Mouse (Mus musculus) megakaryocyte progenitor cell, adult 5-6 weeks (primary cell): ENCODE results near the gene H2-K1. TPM values are rescaled to one million over a fixed set of nuclear protein-coding genes. Genes with fewer than 3 reads are reported as not detected.
"Not testable (repeated sequence)": the region's sequence is repeated elsewhere in the genome, so short reads cannot be mapped to it uniquely, and the experiment has no call there.

Source experiments
- ATAC-seq: replicated peaks from 2 replicates; pipeline ENCODE4 v1.8.0; 2016; ENCODE audit warnings: mild to moderate bottlenecking, moderate TSS enrichment, inconsistent platforms; ENCODE audit not compliant: poor library complexity
- total RNA-seq, 2 experiments: library from RNA; stranded (forward) in 1 of 2; stranded (reverse) in 1 of 2; fragments of 157-497, 149-512 nt in 1 of 2; fragments of 200-1000 nt in 1 of 2; gene quantifications; 2 replicates each; pipeline versions ENCODE4 v1.2.3 to v1.2.4; 2015 to 2017

The H2-K1 gene
- total RNA-seq, 2 experiments from 2014 or later: 748 to 1,011 TPM

DNA sequence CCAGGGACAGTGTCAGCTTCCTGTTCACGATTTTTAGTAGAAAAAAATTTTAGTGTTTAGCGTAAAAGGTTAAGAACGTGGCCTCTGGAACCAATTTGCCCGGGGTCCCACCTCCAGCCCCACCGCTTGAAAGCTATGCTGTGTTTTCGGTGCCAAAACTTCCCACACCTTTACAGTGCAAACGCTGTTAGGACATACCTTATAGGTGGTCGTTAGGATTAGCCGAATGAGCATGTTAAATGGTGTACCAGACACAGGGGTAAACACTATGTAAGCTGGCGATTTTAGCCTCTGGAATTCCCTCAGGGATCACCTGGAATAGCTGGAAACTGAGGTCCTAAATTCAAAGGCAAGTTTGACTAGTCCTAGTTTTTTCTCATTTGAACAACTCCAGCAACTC lies 43.8 kb downstream of the H2-K1 start:
- ATAC-seq: no peak

DNA sequence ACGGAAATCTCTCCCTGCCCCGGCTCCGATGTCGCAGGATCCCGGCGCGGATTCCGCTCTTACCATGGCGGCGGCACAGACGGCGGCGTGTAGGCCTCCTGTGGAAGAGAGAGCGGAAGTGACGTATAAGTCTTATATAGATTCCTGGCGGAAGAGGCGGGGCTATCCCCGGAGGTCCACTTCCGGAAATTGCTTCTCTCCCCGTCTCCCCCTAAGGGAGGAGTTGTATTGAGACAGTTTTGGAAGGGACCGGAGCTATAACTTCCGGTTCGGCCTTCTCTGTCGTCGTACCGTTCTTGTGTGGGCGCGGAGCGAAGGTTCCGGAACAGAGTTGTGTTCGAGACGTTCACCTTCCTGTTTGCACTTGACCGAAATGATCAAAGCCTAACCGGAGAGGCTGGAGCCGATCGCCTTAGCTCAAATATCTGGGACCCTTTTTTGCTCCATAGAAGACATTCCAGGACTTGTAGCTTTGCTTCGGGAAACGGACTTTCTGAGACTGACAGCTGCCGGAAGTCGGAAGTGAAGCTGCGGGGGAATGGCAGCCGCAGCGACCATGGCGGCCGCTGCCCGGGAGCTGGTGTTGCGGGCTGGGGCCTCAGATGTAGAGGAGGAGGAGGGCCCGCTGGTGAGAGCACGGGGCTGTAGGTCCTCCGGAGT lies 44.5 kb downstream of the H2-K1 start, which contains the start of the genes Vps52 and Rps18:
Gene Vps52, plus strand, starts transcription at position 258 of the 660 bp plus-strand sequence.
Gene Rps18, minus strand, starts transcription at position 447 of the 660 bp plus-strand sequence.
- peak; percentile 68 for ATAC-seq

DNA sequence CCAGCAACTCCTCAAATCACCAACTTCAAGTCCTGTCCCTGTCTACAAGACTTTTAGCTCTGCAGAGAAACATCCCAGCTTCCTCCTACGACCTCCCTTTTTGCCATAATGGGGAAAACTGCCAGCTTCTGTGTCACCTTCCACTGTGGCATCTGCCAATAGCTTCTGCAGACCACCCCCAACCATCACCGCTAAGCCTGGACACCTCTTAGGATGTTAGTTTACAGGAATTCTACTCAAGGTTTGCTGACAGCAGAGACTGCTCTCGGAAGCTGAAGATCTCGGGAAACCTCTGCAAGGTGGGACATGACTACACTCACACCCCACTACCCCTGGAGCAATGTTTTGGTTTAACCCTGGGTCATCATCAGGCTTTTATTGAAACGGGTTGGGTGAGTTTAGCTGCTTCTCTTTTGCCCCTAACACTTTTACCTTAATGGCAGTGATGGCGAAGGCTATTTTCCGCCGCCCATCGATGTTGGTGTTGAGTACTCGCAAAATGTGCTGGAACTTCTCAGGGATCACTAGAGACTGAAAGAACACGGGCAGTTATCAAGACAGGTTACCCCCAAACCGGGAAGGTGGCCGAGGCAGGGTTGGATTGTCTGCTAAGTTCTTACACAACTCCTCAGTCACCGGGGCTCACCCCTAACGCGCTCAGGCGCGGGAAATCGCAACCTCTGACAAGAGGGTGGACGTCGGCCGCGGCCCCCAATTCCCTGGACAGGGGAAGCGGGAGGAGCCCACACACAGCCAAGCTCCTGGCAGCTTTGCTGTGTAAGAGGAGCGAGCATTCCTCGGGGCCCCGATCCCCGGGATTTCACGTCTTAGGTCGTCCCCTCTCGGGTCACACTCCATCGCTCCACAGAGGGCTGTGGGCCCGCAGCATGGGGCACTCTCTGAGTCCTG lies 45.2 kb downstream of the H2-K1 start:
- peak; percentile 0; the same call in 1 of the 2 replicates for ATAC-seq

DNA sequence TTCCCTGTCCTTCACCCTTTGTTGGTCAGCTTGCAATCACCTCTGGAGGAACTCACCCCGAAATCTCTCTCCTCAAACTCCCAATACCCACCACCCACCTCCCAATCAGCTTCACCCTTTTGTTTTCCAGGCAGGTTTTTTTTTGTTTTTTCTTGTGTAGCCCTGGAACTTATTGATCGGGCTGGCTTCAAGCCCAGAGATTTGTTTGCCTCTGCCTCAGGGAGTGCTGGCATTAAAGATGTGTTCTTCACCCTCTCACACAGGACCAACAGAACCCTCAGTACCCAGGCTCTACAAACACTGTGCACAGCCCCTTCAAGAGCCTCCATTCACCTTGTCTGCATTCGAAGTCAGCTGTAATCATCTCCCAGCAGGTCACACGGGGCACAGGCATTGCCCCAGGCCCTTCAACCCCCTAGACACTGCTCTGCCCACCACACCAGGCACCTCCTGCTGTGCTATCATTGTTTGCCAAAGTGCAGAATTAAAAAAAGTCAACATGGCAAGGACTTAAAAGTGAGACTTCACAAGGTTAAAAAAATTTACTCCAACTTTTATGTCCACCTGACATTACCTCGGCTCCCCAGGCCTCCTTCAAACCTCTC lies 46.1 kb downstream of the H2-K1 start:
- ATAC-seq: no peak

DNA sequence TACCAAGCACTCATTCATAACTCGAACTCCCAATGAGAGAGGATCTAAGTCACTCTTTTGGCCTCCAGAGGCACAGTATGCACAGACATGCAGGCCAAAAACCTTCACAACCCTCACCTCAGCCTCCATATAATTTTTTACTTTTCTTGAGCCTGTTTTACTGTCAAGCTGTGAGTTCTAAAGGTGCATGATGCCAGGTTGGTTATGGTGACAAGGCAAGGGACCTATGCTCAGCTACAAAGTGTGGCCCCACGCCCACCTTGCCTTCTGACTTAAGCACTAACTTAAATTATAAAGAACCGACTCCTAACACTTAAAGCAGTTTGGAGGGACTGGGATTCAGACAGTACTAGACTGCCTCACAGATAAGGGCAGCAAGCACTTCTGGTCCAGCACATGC lies 46.8 kb downstream of the H2-K1 start:
- ATAC-seq: no peak

DNA sequence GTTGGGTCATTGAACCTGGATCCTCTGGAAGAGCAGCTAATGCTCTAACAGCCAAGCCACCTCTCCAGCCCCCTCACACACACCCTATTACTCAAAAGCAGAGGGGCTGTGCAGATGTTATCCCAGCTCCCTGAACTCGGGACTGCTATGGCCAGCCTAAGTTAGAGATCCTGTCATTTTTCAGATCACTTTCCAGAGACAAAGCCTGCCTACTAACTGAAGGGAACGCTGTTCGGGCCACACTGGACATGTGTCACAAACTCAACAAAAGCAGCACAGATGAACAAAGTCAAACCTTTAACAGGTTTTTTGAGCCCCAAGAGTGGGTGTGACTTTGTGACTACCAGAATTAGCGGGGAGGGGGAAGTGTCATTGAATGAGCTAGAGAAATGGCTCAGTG lies 47.3 kb downstream of the H2-K1 start:
- ATAC-seq: no peak

DNA sequence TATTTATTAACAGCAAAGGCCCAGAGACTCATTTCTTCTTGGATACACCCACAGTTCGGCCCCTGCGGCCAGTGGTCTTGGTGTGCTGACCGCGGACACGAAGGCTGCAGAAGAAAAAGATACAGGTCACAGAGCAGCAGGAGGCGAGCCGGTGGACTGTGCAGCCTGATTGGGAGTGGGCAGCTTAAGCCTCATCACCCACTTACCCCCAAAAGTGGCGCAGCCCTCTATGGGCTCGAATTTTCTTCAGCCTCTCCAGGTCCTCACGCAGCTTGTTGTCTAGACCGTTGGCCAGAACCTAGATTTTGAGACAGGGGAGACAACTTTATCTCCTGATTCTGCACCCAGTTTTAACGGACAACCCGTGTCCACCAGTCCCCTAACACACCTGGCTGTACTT lies 48.1 kb downstream of the H2-K1 start:
- ATAC-seq: not testable (repeated sequence)

DNA sequence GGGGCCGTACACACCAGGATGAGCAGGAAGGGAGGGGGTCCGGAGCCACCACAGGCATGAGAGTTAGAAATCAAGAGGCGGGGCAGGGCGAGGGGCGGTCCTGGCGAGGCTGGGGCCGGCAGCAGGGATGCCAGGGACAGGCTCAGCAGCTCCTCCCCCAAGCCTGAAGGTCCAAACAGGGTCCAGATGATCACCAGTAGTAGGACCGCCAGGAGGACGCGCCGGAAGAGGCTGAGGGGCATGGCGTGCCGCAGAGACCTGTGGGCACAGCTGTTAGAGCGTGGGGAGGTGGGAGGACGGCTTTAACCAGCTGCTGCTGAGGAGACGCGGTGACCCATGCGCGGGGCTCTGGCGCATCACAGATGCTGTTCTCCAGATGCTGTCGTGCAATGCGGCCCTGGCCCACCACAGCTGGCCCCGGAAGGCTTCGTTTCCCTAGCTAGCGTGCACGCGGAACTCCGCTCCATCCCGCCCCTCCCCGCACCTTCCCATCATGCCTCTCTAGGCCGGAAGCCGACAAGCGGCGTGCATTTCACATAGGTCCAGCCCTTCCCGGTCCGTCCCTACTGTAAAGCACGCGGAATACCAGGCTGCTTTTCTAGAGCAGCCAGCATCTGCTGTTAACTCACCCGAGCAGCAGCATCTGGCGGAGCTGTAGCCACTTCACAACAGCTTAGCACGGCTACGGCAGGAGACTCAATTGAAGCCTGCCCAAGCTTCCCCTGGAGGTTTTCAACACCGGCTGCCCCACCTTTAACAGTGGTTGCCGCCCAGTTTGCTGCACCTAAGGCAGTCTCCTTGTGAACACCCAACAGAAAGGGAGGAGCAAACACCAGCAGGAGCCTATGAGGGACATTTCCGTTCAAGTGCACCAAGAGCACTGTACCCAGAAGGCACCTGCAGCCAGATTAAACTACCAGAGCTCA lies 48.9 kb downstream of the H2-K1 start, which contains the start of gene B3galt4:
Gene B3galt4, minus strand, starts transcription at position 468 of the 926 bp plus-strand sequence.
- peak; percentile 52 for ATAC-seq

DNA sequence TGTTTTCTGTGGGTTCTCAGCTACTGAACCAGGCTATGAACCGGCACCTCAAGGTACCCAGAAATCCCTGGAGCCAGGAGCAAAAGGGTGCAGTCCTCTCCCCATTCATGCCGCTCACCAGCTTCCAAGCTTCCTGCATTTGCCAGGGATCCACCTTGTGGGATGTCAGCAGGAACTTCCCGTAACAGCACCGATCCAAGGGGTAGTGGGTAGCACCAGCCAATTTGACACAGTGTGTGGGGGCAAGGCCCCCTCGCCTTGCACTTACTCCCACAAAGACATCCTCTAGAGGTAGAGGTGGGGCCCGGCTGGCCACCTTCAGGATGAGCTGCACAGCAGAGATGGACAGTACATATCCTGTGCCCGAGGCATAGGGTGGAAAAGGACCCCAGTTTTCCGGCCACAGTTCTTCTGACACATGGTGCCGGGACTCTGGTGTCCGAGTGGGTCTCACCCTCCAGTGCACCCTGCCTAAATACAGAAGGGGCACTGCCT lies 50.0 kb downstream of the H2-K1 start:
- ATAC-seq: no peak

DNA sequence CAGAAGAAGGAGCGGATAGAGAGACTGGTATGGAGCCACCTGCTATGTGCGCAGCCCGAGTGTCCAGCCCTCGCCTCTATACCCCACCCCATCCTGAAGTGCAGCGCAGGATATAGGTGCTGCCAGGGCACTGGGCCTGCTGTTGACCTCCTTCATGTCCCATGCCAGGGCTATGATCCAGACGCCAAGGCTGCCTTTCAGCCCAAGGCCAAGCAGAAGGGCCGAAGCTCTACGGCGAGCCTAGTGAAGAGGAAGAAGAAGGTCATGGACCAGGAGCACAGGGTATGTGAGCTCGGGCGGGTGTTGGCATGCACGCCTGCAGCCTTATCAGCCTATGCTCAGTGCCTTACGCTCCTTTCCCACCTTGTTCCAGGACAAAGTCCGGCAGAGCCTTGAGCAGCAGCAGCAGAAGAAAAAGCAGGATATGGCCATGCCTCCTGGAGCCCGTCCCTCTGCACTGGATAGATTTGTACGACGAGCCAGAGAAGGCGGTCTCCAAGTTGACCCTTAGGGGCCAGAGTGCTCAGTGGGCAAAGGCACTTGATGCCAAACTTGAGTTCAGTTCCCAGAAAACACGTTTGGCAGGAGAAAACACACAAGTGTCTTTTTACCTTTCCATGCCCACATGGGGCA lies 51.1 kb downstream of the H2-K1 start:
- no peak for ATAC-seq

DNA sequence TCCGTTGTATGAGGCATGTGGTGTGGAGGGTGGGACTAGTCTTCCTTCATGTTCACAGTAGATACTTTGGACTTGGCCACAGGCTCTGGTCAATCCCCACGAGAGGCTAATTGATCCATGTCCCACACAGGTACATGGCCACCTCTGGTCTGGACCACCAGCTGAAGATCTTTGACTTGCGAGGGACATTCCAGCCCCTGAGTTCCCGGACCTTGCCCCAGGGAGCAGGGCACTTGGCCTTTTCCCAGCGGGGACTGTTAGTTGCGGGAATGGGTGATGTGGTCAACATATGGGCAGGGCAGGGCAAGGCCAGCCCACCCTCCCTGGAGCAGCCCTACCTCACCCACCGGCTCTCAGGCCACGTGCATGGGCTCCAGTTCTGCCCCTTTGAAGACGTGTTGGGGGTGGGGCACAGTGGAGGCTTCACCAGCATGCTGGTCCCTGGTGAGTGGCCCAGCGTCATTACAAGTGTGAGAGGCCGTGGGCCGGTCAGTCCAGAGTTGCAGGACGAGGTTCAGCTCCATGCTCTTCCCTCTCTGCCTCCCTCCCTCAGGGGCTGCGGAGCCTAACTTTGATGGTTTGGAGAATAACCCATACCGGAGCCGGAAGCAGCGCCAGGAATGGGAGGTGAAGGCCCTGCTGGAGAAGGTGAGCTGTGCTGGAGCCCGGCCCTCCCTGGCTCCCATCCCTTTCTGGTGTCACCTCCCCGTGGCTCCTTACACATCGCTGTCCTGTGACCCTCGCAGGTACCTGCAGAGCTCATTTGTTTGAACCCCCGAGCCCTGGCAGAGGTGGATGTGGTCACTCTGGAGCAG lies 51.9 kb downstream of the H2-K1 start:
- no peak for ATAC-seq

DNA sequence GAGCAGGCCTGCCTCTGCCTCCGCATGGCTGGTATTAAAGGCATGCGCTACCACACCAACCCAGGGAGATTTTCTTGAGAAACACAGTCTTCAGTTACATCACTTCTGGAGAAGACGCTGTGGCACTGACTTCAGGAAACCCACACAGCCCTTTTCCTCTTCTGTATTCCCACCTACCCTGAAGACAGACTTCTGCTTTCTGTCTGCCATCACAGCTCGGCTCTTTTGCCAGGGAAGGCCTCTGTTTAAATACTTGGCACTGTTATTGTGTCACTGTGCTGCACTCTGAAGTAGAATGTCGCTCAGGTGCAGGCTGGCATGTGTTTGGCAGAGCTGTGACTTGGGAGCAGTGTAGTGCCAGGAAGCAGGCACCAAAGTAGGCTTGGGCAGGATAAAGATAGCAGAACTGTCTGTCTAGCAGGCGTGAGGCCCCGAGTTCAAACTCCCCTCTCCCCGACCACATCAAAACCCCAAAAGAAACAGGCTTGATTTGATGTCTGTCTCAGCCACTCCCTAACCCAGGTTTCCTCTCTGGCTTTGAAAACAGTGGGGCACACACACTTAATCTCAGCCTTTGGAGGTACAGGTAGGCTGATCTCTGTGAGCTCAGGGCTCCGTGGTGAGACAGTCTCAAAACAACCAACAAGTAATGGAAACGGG lies 52.6 kb downstream of the H2-K1 start:
- ATAC-seq: peak; percentile 32

Other genes starting within 250 kb of the H2-K1 start
Only the 30 nearest of the 33 such genes appear.
- gene Kank3, start 189.8 kb downstream of the H2-K1 start, total RNA-seq (2015): 9.6 and 12.7 TPM in 2 replicates
- gene Kank3, start 189.8 kb downstream of the H2-K1 start, total RNA-seq (2017): 5.7 and 9.7 TPM in 2 replicates
- gene Rps28, start 175.8 kb downstream of the H2-K1 start, total RNA-seq (2015): 1,132 and 1,209 TPM in 2 replicates
- gene Rps28, start 175.8 kb downstream of the H2-K1 start, total RNA-seq (2017): 2,303 and 3,173 TPM in 2 replicates
- gene Ndufa7, start 175.8 kb downstream of the H2-K1 start, total RNA-seq (2015): 161 and 174 TPM in 2 replicates
- 122 and 151 TPM in 2 replicates for gene Ndufa7, start 175.8 kb downstream of the H2-K1 start, total RNA-seq (2017)
- 31.3 and 37.7 TPM in 2 replicates for gene Cd320, start 157.3 kb downstream of the H2-K1 start, total RNA-seq (2015)
- 18.8 and 31.9 TPM in 2 replicates for gene Cd320, start 157.3 kb downstream of the H2-K1 start, total RNA-seq (2017)
- gene Gm7029, start 126.5 kb downstream of the H2-K1 start, total RNA-seq (2015): 2.2 TPM in 1 of 2 replicates, not detected in the other
- not detected in 2 replicates for gene Gm7029, start 126.5 kb downstream of the H2-K1 start, total RNA-seq (2017)
- gene Kifc1, start 109.7 kb downstream of the H2-K1 start, total RNA-seq (2015): 6.6 and 10.8 TPM in 2 replicates
- 28.6 and 30.3 TPM in 2 replicates for gene Kifc1, start 109.7 kb downstream of the H2-K1 start, total RNA-seq (2017)
- 0.17 and 0.37 TPM in 2 replicates for gene Platr17, start 95.2 kb downstream of the H2-K1 start, total RNA-seq (2015)
- gene Platr17, start 95.2 kb downstream of the H2-K1 start, total RNA-seq (2017): 0.29 and 1.4 TPM in 2 replicates
- 35.7 and 44.5 TPM in 2 replicates for gene Daxx, start 90.9 kb downstream of the H2-K1 start, total RNA-seq (2015)
- gene Daxx, start 90.9 kb downstream of the H2-K1 start, total RNA-seq (2017): 28.7 and 32.1 TPM in 2 replicates
- gene Tapbp, start 84.4 kb downstream of the H2-K1 start, total RNA-seq (2015): 51.0 and 56.8 TPM in 2 replicates
- 47.6 and 48.0 TPM in 2 replicates for gene Tapbp, start 84.4 kb downstream of the H2-K1 start, total RNA-seq (2017)
- 10.0 and 11.5 TPM in 2 replicates for gene Zbtb22, start 84.4 kb downstream of the H2-K1 start, total RNA-seq (2015)
- 13.3 and 19.2 TPM in 2 replicates for gene Zbtb22, start 84.4 kb downstream of the H2-K1 start, total RNA-seq (2017)
- 20.3 and 22.7 TPM in 2 replicates for gene Rgl2, start 70.8 kb downstream of the H2-K1 start, total RNA-seq (2015)
- 37.9 and 47.9 TPM in 2 replicates for gene Rgl2, start 70.8 kb downstream of the H2-K1 start, total RNA-seq (2017)
- 124 and 132 TPM in 2 replicates for gene Pfdn6, start 60.0 kb downstream of the H2-K1 start, total RNA-seq (2015)
- gene Pfdn6, start 60.0 kb downstream of the H2-K1 start, total RNA-seq (2017): 144 and 218 TPM in 2 replicates
- 43.7 and 53.1 TPM in 2 replicates for gene Wdr46, start 59.7 kb downstream of the H2-K1 start, total RNA-seq (2015)
- 64.4 and 65.4 TPM in 2 replicates for gene Wdr46, start 59.7 kb downstream of the H2-K1 start, total RNA-seq (2017)
- gene B3galt4, start 48.9 kb downstream of the H2-K1 start, total RNA-seq (2015): 1.1 and 2.7 TPM in 2 replicates
- gene B3galt4, start 48.9 kb downstream of the H2-K1 start, total RNA-seq (2017): 5.8 and 7.6 TPM in 2 replicates
- gene Vps52, start 44.5 kb downstream of the H2-K1 start, total RNA-seq (2015): 16.6 and 19.1 TPM in 2 replicates
- 13.7 and 15.7 TPM in 2 replicates for gene Vps52, start 44.5 kb downstream of the H2-K1 start, total RNA-seq (2017)
- gene Rps18, start 44.3 kb downstream of the H2-K1 start, total RNA-seq (2015): 3,964 and 4,103 TPM in 2 replicates
- gene Rps18, start 44.3 kb downstream of the H2-K1 start, total RNA-seq (2017): 1,202 and 1,622 TPM in 2 replicates
- 8.1 and 9.6 TPM in 2 replicates for gene Ring1, start 24.3 kb upstream of the H2-K1 start, total RNA-seq (2015)
- 9.8 and 12.7 TPM in 2 replicates for gene Ring1, start 24.3 kb upstream of the H2-K1 start, total RNA-seq (2017)
- gene H2-Ke6, start 27.7 kb upstream of the H2-K1 start, total RNA-seq (2015): 61.7 and 65.6 TPM in 2 replicates
- gene H2-Ke6, start 27.7 kb upstream of the H2-K1 start, total RNA-seq (2017): 36.6 and 46.5 TPM in 2 replicates
- gene Slc39a7, start 31.3 kb upstream of the H2-K1 start, total RNA-seq (2015): 6.2 and 9.5 TPM in 2 replicates
- 101 and 107 TPM in 2 replicates for gene Slc39a7, start 31.3 kb upstream of the H2-K1 start, total RNA-seq (2017)
- gene Rxrb, start 31.5 kb upstream of the H2-K1 start, total RNA-seq (2015): 22.1 and 22.2 TPM in 2 replicates
- 34.2 and 42.6 TPM in 2 replicates for gene Rxrb, start 31.5 kb upstream of the H2-K1 start, total RNA-seq (2017)
- gene Col11a2, start 39.1 kb upstream of the H2-K1 start, total RNA-seq (2015): 0.83 and 0.94 TPM in 2 replicates
- gene Col11a2, start 39.1 kb upstream of the H2-K1 start, total RNA-seq (2017): 1.9 and 3.1 TPM in 2 replicates
- gene H2-Oa, start 92.0 kb upstream of the H2-K1 start, total RNA-seq (2015): 7.7 and 9.6 TPM in 2 replicates
- 2.7 TPM in 2 replicates for gene H2-Oa, start 92.0 kb upstream of the H2-K1 start, total RNA-seq (2017)
- gene H2-DMa, start 119.2 kb upstream of the H2-K1 start, total RNA-seq (2015): 72.0 and 74.5 TPM in 2 replicates
- 56.5 and 61.1 TPM in 2 replicates for gene H2-DMa, start 119.2 kb upstream of the H2-K1 start, total RNA-seq (2017)
- 269 and 306 TPM in 2 replicates for gene Brd2, start 122.3 kb upstream of the H2-K1 start, total RNA-seq (2015)
- 260 and 284 TPM in 2 replicates for gene Brd2, start 122.3 kb upstream of the H2-K1 start, total RNA-seq (2017)
- 3.9 and 5.8 TPM in 2 replicates for gene H2-DMb2, start 143.0 kb upstream of the H2-K1 start, total RNA-seq (2015)
- 6.7 and 8.5 TPM in 2 replicates for gene H2-DMb2, start 143.0 kb upstream of the H2-K1 start, total RNA-seq (2017)
- gene H2-DMb1, start 152.7 kb upstream of the H2-K1 start, total RNA-seq (2015): 36.2 and 39.4 TPM in 2 replicates
- gene H2-DMb1, start 152.7 kb upstream of the H2-K1 start, total RNA-seq (2017): 47.0 and 60.3 TPM in 2 replicates
- gene Tap1, start 187.2 kb upstream of the H2-K1 start, total RNA-seq (2015): 27.6 and 30.5 TPM in 2 replicates
- 62.5 and 82.8 TPM in 2 replicates for gene Tap1, start 187.2 kb upstream of the H2-K1 start, total RNA-seq (2017)
- 112 and 120 TPM in 2 replicates for gene Psmb9, start 187.4 kb upstream of the H2-K1 start, total RNA-seq (2015)
- gene Psmb9, start 187.4 kb upstream of the H2-K1 start, total RNA-seq (2017): 122 and 126 TPM in 2 replicates
- gene Psmb8, start 197.4 kb upstream of the H2-K1 start, total RNA-seq (2015): 289 and 290 TPM in 2 replicates
- gene Psmb8, start 197.4 kb upstream of the H2-K1 start, total RNA-seq (2017): 461 and 471 TPM in 2 replicates
- 8.5 and 17.1 TPM in 2 replicates for gene Tap2, start 203.2 kb upstream of the H2-K1 start, total RNA-seq (2015)
- gene Tap2, start 203.2 kb upstream of the H2-K1 start, total RNA-seq (2017): 54.6 and 67.9 TPM in 2 replicates